Mouse (Mus musculus) liver, embryonic 16.5 days (tissue): ENCODE data around the gene Man1c1. TPM values are rescaled to one million over a fixed set of nuclear protein-coding genes. Genes with fewer than 3 reads are reported as not detected.
A peak's percentile ranks its signal among the peaks of the same experiment; 100 is the strongest.

Source experiments
- ATAC-seq: fragments of 200-750 bp; cut with Nextera tagmentation; 2 replicates; pipeline ENCODE4 v1.8.0; 2017; ENCODE audit warnings: low read depth, mild to moderate bottlenecking, moderate number of reproducible peaks, moderate library complexity
- H3K27ac ChIP-seq: fragments of 300-500 bp; sonication (generic); 2 replicates; pipeline ENCODE4 v1.5.1; 2014; ENCODE audit warnings: mild to moderate bottlenecking, low read length
- H3K27me3 ChIP-seq: fragments of 300-500 bp; sonication (generic); 2 replicates; pipeline ENCODE4 v1.6.1; 2014; ENCODE audit warnings: low read depth, low read length, mixed read lengths; ENCODE audit not compliant: control insufficient read depth, insufficient read depth
- H3K36me3 ChIP-seq: fragments of 300-500 bp; sonication (generic); 2 replicates; pipeline ENCODE4 v1.6.1; 2014; ENCODE audit warnings: mild to moderate bottlenecking; ENCODE audit not compliant: control insufficient read depth, insufficient read depth
- H3K4me1 ChIP-seq: fragments of 300-500 bp; sonication (generic); 2 replicates; pipeline ENCODE4 v1.6.1; 2014; ENCODE audit warnings: low read depth, low read length, mixed read lengths; ENCODE audit not compliant: control insufficient read depth
- H3K4me2 ChIP-seq: fragments of 300-500 bp; sonication (generic); 2 replicates; pipeline ENCODE4 v1.6.1; 2014; ENCODE audit warnings: low read depth, low read length, mixed read lengths
- H3K4me3 ChIP-seq: fragments of 300-500 bp; sonication (generic); 2 replicates; pipeline ENCODE4 v1.5.1; 2014; ENCODE audit warnings: low read depth, mild to moderate bottlenecking, low read length
- H3K9ac ChIP-seq: fragments of 300-500 bp; sonication (generic); 2 replicates; pipeline ENCODE4 v1.6.1; 2014; ENCODE audit warnings: low read depth, low read length
- H3K9me3 ChIP-seq: fragments of 300-500 bp; sonication (generic); replicated peaks from 2 replicates; pipeline ENCODE4 v1.6.1; 2016; ENCODE audit warnings: low read length; ENCODE audit not compliant: control insufficient read depth
- WGBS: fragments of 180-500 bp; shearing (Covaris S2); extraction: QIAGEN DNeasy Blood & Tissue Kit; methylation state at CpG from one replicate; pipeline ENCODE4 v1.1.7; 2014; ENCODE audit not compliant: insufficient replicate concordance; 5-methylcytosine and 5-hydroxymethylcytosine counted together
- polyA plus RNA-seq: library from polyadenylated mRNA; unstranded; fragments of >200 nt; fragmentation: Nextera tagmentation; extraction: Ambion mirVana; gene quantifications from 2 replicates; pipeline ENCODE4 v1.2.1, GENCODE M21; 2015

Man1c1 gene
- polyA plus RNA-seq, 1 experiment from 2014 or later: 1.2 TPM

- H3K9me3 ChIP-seq: no peaks in the 10 kb centered on the region
- no peak overlapping the region for H3K4me3 ChIP-seq
- no peak overlapping the region for H3K27ac ChIP-seq
- no peaks in the 10 kb centered on the region for H3K36me3 ChIP-seq
- H3K4me2 ChIP-seq: no peak overlapping the region
- no peak overlapping the region for H3K9ac ChIP-seq
- H3K4me1 ChIP-seq: peaks cover 26% of the 10 kb centered on the region
- ATAC-seq: no peak
- WGBS: 83% methylated on average over 9 of the region's 9 CpGs
- H3K27me3 ChIP-seq: no peaks in the 10 kb centered on the region
Measured at GRCm38 (mm10) chr4:134600060-134600459, 104.0 kb downstream of the Man1c1 start.

GRCm38 (mm10) chr4:134596816-134597692 is 107.0 kb downstream of the Man1c1 start:
- no peak overlapping the region for H3K27ac ChIP-seq
- no peak for ATAC-seq
- H3K4me3 ChIP-seq: no peak overlapping the region
- no peaks in the 10 kb centered on the region for H3K27me3 ChIP-seq
- H3K4me1 ChIP-seq: peaks cover 13% of the 10 kb centered on the region
- H3K9me3 ChIP-seq: no peaks in the 10 kb centered on the region
- no peak overlapping the region for H3K9ac ChIP-seq
- no peak overlapping the region for H3K4me2 ChIP-seq
- WGBS: 64% methylated on average over 10 of the region's 10 CpGs
- H3K36me3 ChIP-seq: no peaks in the 10 kb centered on the region

GRCm38 (mm10) chr4:134594731-134595439 is 109.2 kb downstream of the Man1c1 start:
- H3K4me2 ChIP-seq: no peak overlapping the region
- no peak for ATAC-seq

GRCm38 (mm10) chr4:134592442-134592841 is 111.6 kb downstream of the Man1c1 start:
- WGBS: 45% methylated on average over 4 of the region's 4 CpGs
- Histone ChIP-seq H3K4me1 (peaks cover 4% of the 10 kb centered on the region), H3K4me3 (no peak overlapping the region), H3K9ac (no peak overlapping the region), H3K4me2 (no peak overlapping the region), H3K36me3 (no peaks in the 10 kb centered on the region), H3K27me3 (no peaks in the 10 kb centered on the region), H3K27ac (no peak overlapping the region), H3K9me3 (no peaks in the 10 kb centered on the region)
- ATAC-seq: no peak

More at GRCm38 (mm10) chr4:134594731-134595439, 109.2 kb downstream of the Man1c1 start:
- H3K4me1 ChIP-seq: no peaks in the 10 kb centered on the region; the same call in 1 of the 2 replicates
- H3K27ac ChIP-seq: 0 out of 2 replicates have a peak overlapping the region, but pooled peaks have one; percentile 61
- no peaks in the 10 kb centered on the region for H3K27me3 ChIP-seq
- 61% methylated on average over 10 of the region's 10 CpGs for WGBS
- H3K36me3 ChIP-seq: no peaks in the 10 kb centered on the region
- no peak overlapping the region for H3K9ac ChIP-seq
- H3K9me3 ChIP-seq: no peaks in the 10 kb centered on the region
- H3K4me3 ChIP-seq: no peak overlapping the region

- ATAC-seq: no peak
- H3K9me3 ChIP-seq: no peaks in the 10 kb centered on the region
Measured at GRCm38 (mm10) chr4:134591506-134592061, 112.5 kb downstream of the Man1c1 start.

GRCm38 (mm10) chr4:134590227-134590926 is 113.7 kb downstream of the Man1c1 start:
- WGBS: 61% methylated on average over 10 of the region's 10 CpGs
- no peaks in the 10 kb centered on the region for H3K36me3 ChIP-seq
- peaks cover 4% of the 10 kb centered on the region for H3K4me1 ChIP-seq

More at GRCm38 (mm10) chr4:134591506-134592061, 112.5 kb downstream of the Man1c1 start:
- Histone ChIP-seq H3K4me1 (peaks cover 4% of the 10 kb centered on the region), H3K4me3 (no peak overlapping the region), H3K27me3 (no peaks in the 10 kb centered on the region), H3K9ac (no peak overlapping the region), H3K4me2 (no peak overlapping the region), H3K36me3 (no peaks in the 10 kb centered on the region), H3K27ac (no peak overlapping the region)
- WGBS: 68% methylated on average over 11 of the region's 11 CpGs

GRCm38 (mm10) chr4:134589786-134590185 is 114.3 kb downstream of the Man1c1 start:
- 64% methylated on average over 9 of the region's 9 CpGs for whole genome bisulfite sequencing
- ATAC-seq: no peak

More at GRCm38 (mm10) chr4:134590227-134590926, 113.7 kb downstream of the Man1c1 start:
- Histone ChIP-seq H3K4me3 (no peak overlapping the region), H3K27me3 (no peaks in the 10 kb centered on the region), H3K4me2 (no peak overlapping the region), H3K9me3 (no peaks in the 10 kb centered on the region), H3K27ac (no peak overlapping the region), H3K9ac (no peak overlapping the region)
- ATAC-seq: no peak

GRCm38 (mm10) chr4:134588951-134589350 is 115.1 kb downstream of the Man1c1 start:
- no peak overlapping the region for H3K4me3 ChIP-seq
- no peak overlapping the region for H3K4me2 ChIP-seq
- H3K9me3 ChIP-seq: no peaks in the 10 kb centered on the region
- 59% methylated on average over 5 of the region's 5 CpGs for WGBS
- no peak for ATAC-seq
- H3K27ac ChIP-seq: no peak overlapping the region
- H3K4me1 ChIP-seq: peaks cover 4% of the 10 kb centered on the region
- no peaks in the 10 kb centered on the region for H3K36me3 ChIP-seq
- no peaks in the 10 kb centered on the region for H3K27me3 ChIP-seq
- no peak overlapping the region for H3K9ac ChIP-seq

More at GRCm38 (mm10) chr4:134589786-134590185, 114.3 kb downstream of the Man1c1 start:
- Histone ChIP-seq H3K9ac (no peak overlapping the region), H3K4me1 (peaks cover 4% of the 10 kb centered on the region), H3K9me3 (no peaks in the 10 kb centered on the region), H3K36me3 (no peaks in the 10 kb centered on the region), H3K27me3 (no peaks in the 10 kb centered on the region), H3K4me3 (no peak overlapping the region), H3K27ac (no peak overlapping the region), H3K4me2 (no peak overlapping the region)
